ENCODE assay signal across 8 mouse cellular contexts in the genomic region with DNA sequence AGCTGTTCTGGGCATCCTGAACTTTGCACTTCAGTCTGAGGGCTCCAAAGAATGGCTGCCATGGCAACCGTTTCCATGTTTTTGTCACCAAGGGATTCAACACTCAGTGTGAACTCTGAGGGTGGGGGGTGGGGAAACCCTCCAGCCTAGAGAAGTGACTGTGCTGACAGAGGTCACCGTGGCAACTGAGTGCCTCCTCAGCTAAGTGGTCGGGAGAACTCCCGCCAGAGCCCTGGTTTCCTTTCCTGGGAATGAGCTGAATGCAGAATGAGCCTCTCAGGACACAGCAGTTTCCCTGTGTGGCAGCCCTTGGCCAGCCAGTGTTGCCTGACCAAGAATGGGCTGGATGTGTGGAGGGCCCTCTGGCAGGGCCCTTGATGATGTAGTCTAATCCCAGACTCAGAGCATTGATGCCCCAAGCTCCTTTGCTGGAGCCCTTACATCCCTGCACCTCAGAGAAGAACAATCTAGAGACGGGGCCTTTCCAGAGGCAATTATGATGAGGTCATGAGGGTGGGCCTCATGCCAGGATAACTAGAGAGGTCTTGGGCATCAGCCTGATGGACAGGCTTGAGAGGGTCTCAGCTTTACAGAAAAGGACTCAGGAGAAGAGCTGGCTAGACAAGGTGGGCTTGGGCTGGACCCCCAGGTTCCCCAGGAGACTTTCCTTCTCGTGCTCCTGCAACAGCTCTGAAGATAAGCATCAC.
DNase-seq lines count a peak whose midpoint lies in the region; ATAC-seq and TF ChIP-seq lines count a peak whose summit lies in the region.
"Had no signal": no experiment of that assay in that cellular context is flagged by ENCODE, and none has a peak within 500 bp of the region (broad histone marks: within the 10 kb centered on the region; RNA-seq: fewer than 3 reads in every experiment).

No protein-coding gene starts in this region.

- peak; percentile 63 for DNase-seq in MN1 (ENCODE audit: low spot score)
- DNase-seq in brain, embryonic 18.5 days (ENCODE audit: low read depth, low spot score), result peak; percentile 50
- peak; percentile 86 for DNase-seq in hindbrain, postnatal 0 days (ENCODE audit: low spot score)
- peak; percentile 89 for DNase-seq in midbrain, embryonic 10.5 days (ENCODE audit: low spot score)
- no peak for DNase-seq in spleen, adult 12 weeks (ENCODE audit: low spot score)
- no peak for DNase-seq in left cerebral cortex, postnatal 36 days (ENCODE audit: low spot score in 2 of 2)
- no peak for DNase-seq in thymus, adult 18-20 months

- H3K4me3 ChIP-seq in hindbrain, postnatal 0 days (ENCODE audit: low read length), result no peak overlapping the region
- H3K4me3 ChIP-seq in midbrain, embryonic 10.5 days, result peak overlapping the region; percentile 25
- H3K4me3 ChIP-seq: megakaryocyte, embryonic 14.5 days had no signal

- H3K9me3 ChIP-seq in hindbrain, postnatal 0 days (ENCODE audit: low read length), result no peaks in the 10 kb centered on the region
- no peaks in the 10 kb centered on the region for H3K9me3 ChIP-seq in midbrain, embryonic 10.5 days (replicated peaks)
- H3K9me3 ChIP-seq: megakaryocyte, embryonic 14.5 days had no signal

- peaks cover 23% of the 10 kb centered on the region for H3K4me1 ChIP-seq in hindbrain, postnatal 0 days (ENCODE audit: insufficient read depth, low read length)
- peaks cover 91% of the 10 kb centered on the region for H3K4me1 ChIP-seq in midbrain, embryonic 10.5 days

- no peak overlapping the region for H3K9ac ChIP-seq in hindbrain, postnatal 0 days (replicated peaks; ENCODE audit: low read length)

- TF ChIP-seq CTCF in hindbrain, postnatal 0 days (IDR thresholded peaks at IDR 0.05; ENCODE audit: low read depth), result no peak

- 11% methylated on average over 6 of the region's 6 CpGs for WGBS in hindbrain, postnatal 0 days
- WGBS in midbrain, embryonic 10.5 days, result 26% methylated on average over 6 of the region's 6 CpGs

- intact Hi-C loops in left cerebral cortex, postnatal 36 days (cut with DNase I), result no loop called here

- H3K27me3 ChIP-seq in hindbrain, postnatal 0 days (ENCODE audit: insufficient read depth, low read length), result no peaks in the 10 kb centered on the region
- peaks cover 42% of the 10 kb centered on the region; the same call in 1 of the 2 replicates for H3K27me3 ChIP-seq in midbrain, embryonic 10.5 days (ENCODE audit: low read depth, poor library complexity, severe bottlenecking)

- H3K36me3 ChIP-seq in hindbrain, postnatal 0 days (ENCODE audit: insufficient read depth, low read length), result no peaks in the 10 kb centered on the region
- H3K36me3 ChIP-seq in midbrain, embryonic 10.5 days, result peaks cover 54% of the 10 kb centered on the region

- ATAC-seq in hindbrain, postnatal 0 days, result peak; percentile 88

- H3K27ac ChIP-seq in hindbrain, postnatal 0 days, result peak overlapping the region; percentile 71
- peak overlapping the region; percentile 89 for H3K27ac ChIP-seq in midbrain, embryonic 10.5 days (replicated peaks)

- H3K4me2 ChIP-seq in hindbrain, postnatal 0 days (ENCODE audit: low read depth, low read length), result no peak overlapping the region

Comparison
In these comparisons a context has a peak if more than half of its experiments do, and no peak if none do; other contexts are left out.
1. DNase-seq: peak in MN1 (single experiment), brain, embryonic 18.5 days (single experiment), hindbrain, postnatal 0 days (single experiment) and midbrain, embryonic 10.5 days (single experiment); none in spleen, adult 12 weeks (single experiment), left cerebral cortex, postnatal 36 days (0 of 2) and thymus, adult 18-20 months (0 of 2).